Mouse (Mus musculus) olfactory bulb, adult 2 months (tissue): ENCODE results near the gene Cbr3.

Experiments
- CTCF ChIP-seq: fragments of 200-500 bp; IDR thresholded peaks from 2 replicates; pipeline ENCODE4 v1.5.1; 2012; ENCODE audit warnings: low read depth, mild to moderate bottlenecking, low read length, moderate library complexity; ENCODE audit not compliant: insufficient read depth
- POLR2A ChIP-seq: fragments of 200-500 bp; IDR thresholded peaks from 2 replicates; pipeline ENCODE4 v1.6.1; 2012; ENCODE audit warnings: mild to moderate bottlenecking, low read depth, low read length, moderate library complexity; ENCODE audit not compliant: insufficient read depth

DNA sequence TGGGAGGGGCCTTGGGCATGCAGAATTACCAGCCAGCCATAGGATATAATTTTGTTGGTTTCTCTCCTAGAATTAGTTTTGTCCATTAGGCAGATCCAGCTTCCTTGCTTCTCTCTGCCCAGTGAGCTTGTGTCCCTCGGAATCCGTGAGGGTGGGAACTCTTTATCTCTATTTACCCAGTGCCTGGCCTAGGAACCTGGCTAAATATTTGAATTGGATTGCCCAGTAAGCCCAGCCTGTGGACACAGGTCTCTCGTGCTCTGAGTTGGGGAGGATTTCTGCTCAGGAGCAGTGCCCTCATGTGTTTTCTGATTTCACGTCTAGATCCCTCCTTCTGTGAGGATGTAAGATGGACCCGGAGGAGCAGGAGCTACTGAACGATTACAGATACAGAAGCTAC, 32.8 kb downstream of the Cbr3 start:
- TF ChIP-seq CTCF, result no peak
- TF ChIP-seq POLR2A, result no peak
